Mouse (Mus musculus): Measurements from ENCODE around the gene Morn1.
"Not testable (repeated sequence)": the region's sequence is repeated elsewhere in the genome, so short reads cannot be mapped to it uniquely, and the experiment has no call there.

Morn1 gene

DNA sequence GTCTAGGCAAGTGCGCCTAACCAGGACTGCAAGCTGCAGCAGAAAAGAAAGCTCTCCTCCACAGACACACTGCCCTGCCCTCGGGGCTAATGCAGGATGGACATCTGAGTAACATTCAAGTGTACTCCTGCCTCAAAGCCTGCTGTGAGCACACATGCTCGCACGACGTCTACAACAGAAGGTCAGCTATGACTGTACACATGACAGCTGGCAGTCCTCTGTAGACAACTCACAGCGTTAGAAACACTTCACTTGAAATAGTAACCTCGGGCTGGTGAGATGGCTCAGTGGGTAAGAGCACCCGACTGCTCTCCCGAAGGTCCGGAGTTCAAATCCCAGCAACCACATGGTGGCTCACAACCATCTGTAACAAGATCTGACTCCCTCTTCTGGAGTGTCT is 7.6 kb upstream of the Morn1 start:
- not testable (repeated sequence) for DNase-seq (ENCODE audit: low read depth, low spot score)

DNA sequence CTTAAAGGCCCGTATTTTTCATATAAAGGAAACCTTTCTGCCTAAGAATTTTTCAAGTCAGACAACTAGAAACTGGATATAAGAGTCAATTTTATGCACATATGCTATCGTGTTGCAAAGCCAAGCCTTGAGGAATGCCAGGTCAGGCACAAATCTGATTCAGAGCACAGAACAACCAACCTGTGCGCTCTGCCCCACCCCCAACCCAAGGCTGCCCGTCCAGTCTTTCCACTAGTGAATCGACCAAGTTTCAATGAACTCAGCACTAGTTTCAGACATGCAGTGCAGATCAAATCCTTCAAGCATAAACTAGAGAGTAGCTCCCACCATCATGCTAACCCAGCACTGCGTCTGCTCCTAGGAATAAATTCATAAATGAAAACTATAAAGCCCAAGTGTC is 6.7 kb upstream of the Morn1 start:
- DNase-seq (ENCODE audit: low read depth, low spot score) = no peak

DNA sequence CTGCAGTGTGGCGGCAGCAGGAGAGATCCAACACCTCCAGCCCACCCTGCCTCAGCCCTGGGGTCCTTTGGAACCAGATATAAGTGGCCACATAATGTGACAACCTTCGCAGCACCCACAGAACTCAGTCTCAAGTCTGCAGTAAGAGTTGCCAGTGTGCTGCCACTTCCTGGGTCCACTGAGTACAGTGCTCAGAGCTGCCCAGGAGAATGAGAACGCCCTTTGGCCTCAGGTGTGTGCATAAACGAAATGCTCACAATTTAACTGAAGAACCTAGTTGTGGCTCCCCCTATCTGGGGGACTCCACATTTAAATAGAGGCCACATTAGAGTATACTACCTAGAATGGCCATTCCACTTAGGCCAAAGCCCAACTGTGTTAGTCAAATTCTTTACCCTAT is 2.8 kb upstream of the Morn1 start:
- DNase-seq (ENCODE audit: low read depth, low spot score) = no peak

DNA sequence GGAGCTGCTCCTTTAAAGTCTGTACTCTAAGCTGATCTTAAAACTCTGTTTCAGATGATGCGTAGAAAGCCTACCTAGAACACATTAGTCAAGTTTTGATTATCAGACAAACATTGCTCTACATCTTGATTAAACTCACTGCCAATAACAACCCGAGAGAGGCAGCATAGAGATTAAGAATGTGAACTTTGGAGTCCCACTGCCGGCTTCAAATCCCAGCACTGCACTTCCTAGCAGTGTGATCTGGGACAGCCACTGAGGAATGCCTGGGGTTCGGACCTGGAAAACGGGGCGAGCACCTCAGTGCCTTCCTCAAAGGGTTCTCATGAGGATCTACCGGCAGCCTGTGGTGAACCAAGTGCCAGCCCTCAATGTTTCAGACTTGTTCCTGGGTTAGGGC is 2.0 kb upstream of the Morn1 start:
- DNase-seq (ENCODE audit: low read depth, low spot score) = no peak

DNA sequence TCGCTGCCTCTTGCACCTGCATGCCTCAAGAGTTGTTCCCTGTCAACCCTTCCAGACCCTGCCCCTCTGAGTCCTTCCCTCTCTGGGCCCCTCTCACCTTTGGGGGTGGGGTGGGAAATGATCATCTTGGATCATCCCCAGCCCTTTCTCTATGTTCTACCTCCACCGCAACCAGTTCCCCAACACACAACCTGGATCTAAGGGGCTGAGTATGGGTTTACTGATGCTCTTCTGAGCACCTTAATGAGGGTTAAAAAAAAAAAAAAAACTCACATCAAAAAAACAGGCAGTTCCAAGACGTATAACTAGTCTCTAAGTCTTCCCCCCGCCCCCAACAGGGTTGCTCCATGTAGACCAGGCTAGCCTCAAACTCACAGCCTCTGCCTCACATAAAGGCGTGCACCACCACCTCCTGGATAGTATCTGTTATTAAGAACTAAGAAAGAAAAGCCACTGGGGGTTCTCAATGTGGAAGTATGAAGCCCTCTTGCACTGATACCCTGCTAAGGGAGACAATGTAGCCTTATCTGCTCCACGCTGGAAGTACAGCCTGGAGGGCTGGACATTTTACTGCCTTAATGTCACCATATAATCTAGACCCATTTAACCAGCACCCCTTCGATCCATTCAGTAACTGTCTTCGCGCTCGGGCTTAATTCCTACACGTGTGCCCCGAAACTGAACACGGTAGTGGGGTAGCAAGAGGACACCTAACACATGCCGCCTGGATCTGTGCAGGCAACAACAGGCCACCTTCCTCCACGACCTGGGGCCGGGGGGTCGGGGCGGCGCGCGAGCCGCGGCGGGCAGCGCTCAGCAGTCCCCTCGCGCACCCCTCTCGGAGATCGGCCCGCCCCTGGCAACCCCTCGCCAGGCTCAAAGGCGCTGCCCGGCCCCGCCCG is 920 bp upstream of the Morn1 start:
- DNase-seq (ENCODE audit: low read depth, low spot score) = no peak

DNA sequence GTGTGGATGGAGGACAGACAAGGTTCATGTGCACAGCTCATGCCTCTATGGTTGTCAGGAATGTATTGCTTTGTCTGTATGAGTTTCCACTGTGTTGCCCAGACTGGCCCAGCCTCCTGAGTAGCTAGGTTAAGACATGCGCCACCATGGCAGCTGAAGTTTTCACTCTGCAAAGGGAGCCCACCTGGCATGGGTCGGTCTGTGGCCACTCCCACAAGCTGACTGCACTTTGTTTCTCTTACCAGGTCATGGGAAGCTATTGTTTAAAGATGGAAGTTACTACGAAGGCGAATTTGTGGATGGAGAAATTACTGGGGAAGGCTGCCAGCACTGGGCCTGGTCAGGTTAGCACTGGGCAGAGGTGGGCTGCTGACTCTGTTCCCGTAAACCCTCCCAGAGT is 2.9 kb downstream of the Morn1 start:
- DNase-seq (ENCODE audit: low read depth, low spot score) = no peak

DNA sequence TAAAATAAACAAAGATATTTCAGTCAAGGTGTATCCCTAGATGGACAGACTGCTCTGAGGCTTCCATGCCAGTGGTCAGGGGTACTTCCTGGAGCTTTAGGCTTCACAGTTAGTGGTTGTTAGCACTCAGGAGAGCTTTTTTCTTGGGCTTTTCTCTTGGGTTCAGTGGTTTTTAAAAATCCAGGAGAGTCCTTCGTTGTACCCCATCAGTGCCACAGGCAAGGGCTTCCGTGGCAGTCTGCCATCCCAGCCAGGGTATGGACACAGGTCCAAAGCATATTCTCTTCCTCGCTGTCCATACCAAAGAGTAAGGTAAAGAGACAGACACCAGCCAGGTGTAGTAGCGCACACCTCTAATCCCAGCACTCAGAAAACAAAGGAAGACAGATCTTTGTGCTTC is 3.8 kb downstream of the Morn1 start:
- DNase-seq (ENCODE audit: low read depth, low spot score) = no peak

DNA sequence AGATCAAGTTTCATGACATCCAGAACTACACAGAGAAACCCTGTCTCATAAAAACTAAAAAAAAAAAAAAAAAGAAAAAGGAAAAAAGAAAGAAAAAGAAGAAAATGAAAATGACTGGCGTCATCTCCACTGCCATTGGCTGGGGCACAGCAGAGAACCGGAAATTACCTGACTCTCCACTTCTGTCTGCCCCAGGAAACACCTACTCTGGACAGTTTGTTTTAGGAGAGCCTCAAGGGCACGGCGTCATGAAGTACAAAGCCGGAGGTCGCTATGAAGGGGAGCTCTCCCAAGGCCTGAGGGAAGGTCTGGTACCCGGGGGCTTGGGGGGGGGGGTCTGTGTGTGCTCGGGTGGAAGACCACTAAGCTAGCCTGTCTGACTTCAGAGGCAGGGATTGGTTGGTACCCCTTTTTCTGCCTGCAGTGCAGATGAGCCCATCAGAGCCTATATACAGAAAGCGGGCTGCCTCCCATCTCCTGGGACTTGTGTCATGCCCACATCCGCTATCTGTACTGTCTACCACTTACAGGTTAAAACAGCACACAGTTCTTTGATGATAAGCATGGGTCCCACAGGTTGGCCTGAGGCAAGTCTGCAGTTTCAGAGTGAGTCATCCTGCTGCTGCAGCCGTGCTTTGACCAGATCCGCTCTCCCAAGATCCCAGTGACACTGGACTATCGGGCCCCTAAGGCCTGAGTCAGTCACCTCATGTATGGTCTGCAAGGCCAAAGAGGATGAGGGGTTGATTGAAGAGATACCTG is 4.5 kb downstream of the Morn1 start:
- no peak for DNase-seq (ENCODE audit: low read depth, low spot score)

DNA sequence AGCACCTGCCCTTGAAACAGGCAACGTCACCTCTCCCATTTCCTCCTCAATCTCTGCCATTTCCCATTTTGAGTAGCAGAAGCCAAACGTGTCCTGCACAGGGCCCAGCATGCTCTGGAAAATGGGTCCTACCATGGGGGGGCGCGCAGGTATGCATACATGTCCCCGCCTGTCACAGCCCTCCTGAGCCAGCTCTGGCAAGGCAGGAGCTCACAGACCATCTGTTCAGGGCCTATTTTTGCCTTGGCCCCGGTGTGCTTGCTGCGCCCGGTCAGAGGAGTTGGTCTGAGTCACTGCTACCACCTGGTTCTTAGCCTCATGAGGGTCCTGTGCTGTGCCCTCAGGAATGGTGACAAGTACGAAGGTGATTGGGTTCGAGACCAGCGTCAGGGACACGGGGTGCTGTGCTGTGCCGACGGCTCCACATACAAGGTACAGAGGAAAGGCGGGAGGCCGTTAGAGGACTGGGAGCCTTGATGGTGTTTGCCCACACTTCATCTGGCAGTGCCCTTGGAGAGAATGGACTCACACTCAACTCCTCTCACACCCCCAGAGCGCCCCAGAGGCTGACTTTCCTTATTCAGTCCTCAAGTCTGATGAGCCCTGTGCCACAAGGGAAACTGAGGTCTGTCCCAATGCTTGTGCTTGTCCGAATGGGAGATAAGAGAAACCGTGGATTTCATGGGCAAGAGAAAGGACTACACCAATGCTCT is 6.5 kb downstream of the Morn1 start:
- DNase-seq (ENCODE audit: low read depth, low spot score) = no peak

DNA sequence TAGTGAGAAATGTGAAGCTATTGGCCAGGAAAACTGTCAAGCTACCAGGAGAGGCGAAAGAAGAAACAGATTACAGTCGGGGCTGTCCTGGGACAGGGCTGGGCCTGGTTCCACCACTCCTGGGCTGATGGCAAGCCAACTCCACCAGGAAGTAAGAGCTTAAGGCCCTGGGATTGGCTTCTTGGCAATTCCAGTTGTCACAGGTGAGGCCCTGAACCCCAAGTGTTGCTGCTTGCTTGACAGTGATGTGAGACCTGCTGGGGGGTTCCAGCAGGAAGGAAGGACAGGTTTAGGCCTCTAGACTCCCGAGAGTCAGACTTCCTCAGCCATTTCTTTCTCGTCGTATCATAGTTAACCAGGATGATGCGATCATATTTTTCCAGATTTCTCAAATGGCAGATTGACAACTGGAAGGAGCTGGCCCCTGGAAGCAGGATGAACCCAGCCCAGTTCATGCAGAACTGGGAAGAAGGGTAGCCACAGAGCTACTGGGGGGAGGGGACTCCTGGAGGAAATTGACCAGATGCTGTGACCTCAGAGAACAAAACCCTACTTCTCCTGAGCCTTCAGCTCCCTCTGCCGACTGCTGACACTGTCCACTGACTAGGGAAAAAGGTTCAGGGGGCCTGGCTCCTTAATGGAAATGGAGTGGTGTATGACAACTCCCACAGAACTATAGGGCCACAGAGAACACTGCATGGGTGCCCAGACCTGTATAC is 7.2 kb downstream of the Morn1 start:
- no peak for DNase-seq (ENCODE audit: low read depth, low spot score)

DNA sequence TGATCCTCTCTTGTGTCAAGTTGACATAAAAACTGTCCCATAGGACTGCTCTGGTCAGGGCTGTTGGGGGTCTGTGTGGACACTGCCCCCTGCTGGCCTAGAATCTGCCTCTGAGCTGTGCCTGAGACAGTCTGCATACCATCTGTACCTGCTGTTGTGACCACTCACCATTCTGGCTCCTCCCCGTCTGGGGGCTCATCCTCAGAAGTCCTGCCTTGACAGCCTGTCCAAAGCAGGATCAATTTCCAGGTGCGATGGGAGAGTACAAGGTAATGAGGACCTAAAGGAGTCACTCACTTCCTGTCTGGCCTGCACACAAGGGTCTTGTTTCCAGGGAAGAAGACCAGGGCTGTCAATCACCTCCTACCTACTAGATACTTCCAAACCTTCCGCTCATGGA is 8.2 kb downstream of the Morn1 start:
- no peak for DNase-seq (ENCODE audit: low read depth, low spot score)

DNA sequence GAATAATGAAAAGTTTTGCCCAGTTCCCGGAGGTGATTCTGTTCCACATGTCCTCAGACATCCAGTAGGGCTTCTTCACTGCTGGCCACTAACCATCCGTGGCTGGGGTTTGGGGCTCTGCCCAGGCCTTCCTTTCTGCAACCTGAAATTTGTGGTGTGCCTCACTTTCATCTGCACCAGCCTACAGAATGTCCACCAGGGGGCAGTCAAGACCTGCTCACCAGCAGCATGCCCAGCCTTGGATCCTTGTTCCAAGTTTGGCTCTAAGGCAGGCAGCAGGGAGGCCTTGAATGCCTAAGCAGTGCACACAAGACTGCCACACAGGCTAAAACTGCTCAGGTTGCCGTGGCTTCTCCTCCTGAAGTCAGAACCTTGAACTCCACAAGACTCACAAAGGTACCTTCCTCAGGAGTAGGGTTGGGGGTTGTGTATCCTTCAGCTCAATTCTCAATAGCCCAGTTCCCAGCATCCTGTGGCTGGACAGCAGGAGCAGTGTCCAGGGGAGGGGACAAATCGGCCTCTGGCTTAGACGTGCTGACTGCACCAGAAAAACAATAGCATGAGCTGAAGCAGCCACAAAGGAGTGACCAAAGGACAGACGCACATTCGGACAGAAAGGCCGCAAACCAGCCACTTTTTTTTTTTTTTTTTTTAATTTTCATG is 9.0 kb downstream of the Morn1 start:
- peak; percentile 91 for DNase-seq (ENCODE audit: low read depth, low spot score)

DNA sequence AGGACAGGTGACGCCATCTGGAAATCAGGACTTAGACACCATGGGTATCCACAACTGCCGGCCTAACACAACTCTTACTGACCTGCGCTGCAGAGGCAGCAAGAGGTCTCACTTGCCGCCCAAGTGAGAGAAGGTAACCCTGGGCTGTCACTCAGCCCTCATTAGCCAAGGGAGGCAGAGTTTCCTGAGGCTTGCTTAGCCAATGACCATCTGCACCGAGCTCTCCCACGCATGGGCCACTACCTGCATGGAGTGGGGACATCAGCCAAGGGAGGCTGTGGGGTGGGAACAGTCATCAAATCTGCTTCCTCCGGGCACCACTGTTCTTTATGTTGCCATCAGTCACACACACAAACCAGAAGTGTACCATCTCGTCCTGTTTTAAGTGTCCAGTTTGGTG is 9.6 kb downstream of the Morn1 start:
- no peak for DNase-seq (ENCODE audit: low read depth, low spot score)

DNA sequence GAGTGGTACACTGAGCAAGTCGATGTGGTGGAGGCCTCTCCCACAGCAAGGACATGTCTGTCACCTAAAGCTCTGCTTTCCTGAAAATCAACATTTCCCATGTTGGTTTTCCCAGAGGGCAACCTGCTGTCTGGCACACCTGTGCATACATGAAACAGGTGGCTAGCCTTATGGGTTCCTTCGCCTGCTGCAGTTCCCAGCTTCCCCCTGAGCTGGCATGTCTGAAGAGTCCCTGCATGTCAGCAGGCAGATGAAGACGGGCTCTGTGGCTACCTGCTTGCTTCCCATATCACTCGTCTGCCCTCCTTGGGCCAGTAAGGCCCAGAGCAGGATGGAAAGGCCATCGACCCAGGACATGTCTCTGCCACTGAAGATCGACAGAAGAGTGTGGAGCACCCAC is 11.1 kb downstream of the Morn1 start:
- DNase-seq (ENCODE audit: low read depth, low spot score) = no peak

DNA sequence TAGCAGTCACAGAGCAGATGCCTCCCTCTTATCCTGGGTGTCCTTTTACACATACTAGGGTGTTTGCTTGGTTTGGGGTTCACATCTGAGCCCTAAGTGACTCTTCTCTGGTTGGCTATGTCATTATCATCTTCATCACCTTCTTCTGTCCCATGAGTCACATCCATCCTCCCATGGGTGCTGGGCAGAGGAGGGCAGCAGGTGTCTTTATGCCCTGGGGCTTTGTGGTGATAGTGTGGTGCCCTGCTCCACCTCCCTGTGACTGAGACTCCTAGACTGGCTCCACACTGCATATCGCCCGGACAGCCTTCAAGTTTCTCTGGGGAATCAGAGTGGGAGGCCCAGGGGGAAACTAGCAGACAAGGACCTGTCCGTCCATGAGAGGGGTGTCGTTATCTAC is 12.2 kb downstream of the Morn1 start:
- no peak for DNase-seq (ENCODE audit: low read depth, low spot score)

DNA sequence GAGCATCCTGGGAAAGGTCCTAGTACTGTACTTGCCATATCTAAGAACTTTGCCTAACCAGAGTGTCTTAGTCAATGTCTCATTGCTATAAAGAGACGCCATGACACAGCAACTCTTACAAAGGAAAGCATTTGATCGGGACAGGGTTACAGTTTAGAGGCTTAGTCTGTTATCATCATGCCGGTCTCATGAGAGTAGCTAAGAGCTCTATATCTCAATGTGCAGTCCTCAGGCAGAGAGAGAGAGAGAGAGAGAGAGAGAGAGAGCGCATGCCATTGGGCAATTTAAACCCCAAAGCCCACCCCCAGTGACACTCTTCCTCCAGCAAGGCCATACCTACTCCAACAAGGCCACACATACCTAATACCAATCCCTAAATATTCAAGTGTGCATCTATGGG is 21.5 kb downstream of the Morn1 start:
- DNase-seq (ENCODE audit: low read depth, low spot score) = no peak

DNA sequence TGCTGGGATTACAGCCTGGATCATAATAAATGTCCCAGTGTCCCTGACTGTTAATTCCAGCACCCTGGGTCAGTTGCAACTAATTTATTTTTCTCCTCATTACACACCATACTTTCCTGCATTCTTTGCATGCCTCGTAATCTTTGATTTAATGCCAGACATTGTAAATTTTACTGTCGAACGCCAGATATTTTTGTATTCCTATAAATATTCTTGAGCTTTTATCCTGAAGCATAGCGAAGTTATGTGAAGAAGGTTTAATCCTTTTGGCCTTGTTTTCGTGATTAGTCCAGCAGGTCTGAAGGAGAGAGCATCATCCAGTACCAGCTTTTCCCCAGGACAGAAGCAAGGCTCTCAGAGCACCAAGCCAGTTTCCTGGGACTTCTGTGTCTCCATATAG is 23.1 kb downstream of the Morn1 start:
- DNase-seq (ENCODE audit: low read depth, low spot score) = no peak

DNA sequence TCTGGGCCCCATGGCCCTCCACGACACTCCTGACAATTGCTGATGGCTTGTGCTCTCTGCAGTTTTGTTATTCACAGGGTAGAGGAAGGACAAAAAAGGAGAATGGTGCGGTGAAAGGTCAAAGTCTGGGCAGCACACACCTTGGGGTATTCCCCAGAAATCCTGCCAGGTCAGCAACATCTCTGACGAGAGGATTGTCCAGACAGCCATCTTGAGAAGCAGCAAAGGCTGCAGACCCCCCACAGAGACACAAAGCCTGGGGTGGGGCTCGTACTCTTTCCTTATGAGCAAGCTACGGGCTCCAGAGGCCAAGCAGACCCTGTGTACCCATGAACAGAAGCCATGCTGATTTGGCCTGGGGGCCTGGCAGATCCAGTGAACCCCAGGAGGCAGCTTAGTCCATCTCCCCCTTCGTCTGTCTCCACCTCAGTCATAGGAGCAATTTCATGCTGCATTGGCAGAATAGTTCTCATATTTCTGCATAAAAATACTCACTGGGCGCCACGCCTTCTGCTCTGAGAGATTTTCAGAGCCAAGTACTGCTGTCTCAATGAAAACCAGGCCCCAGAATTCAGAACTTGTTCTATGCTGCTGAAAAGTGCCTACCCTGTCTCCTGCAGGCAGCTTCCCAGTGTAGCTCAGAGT is 27.5 kb downstream of the Morn1 start:
- no peak for DNase-seq (ENCODE audit: low read depth, low spot score)

DNA sequence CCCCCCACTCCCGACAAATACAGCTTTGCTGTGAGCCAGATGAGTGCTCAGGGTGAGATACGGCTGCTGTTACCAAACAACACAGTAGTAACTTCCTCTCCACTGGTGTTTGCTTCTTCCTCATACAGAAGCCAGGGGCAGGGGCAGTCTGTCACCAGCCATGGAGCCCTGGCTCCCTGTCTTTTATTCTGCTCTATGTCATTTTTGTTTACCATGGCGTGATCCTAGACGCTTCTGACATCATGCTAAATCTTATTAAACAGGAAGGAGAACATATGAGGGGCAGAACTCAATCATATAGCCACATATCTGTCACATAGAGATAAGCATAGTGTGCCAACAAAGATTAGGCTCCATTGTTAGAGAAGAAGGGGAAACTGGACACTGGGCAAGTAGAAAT is 30.2 kb downstream of the Morn1 start:
- no peak for DNase-seq (ENCODE audit: low read depth, low spot score)

DNA sequence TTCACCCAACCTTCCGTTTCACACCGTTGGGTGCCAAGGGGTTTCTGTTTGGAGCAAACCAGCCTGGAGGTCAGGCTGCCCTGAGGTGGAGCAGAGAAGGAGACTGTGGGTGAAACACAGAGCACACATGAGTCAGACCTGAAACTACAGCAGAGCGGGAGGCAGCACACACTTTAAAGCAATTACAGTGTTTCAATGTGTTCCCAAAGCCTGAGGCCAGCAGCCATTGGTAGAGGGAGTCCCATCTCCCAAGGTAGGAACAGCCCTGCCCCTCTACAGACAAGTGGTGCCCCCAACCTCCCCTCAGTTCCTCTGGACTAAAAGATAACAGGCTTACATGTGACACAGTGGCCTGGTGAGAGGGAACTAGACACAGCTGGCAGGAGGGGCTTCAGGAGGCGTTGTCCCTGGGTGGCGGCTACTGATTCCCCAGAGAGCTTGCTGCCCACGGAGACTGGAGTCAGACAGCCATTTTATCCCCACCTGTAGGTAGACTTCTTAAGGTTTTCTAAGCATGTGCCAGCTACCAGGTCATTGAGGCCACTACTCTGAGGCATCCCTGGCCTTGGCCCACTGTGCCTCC is 31.1 kb downstream of the Morn1 start:
- DNase-seq (ENCODE audit: low read depth, low spot score) = no peak
